Mouse (Mus musculus) left cerebral cortex, adult 8-10 months (tissue): ENCODE data around the gene Actl6b. TPM values are rescaled to one million over a fixed set of nuclear protein-coding genes. Genes with fewer than 3 reads are reported as not detected.

Experiments
- DNase-seq, 2 experiments: peaks; one replicate each; pipeline ENCODE4 v3.0.0; 2022; ENCODE audit warnings: low spot score in 2 of 2
- total RNA-seq, 4 experiments: library from RNA; stranded (reverse); gene quantifications; 2 replicates each; pipeline ENCODE4 v1.2.4; 2022

Actl6b gene
- 100 to 1,000 TPM; 111 to 119 (median 113) TPM for total RNA-seq

DNA sequence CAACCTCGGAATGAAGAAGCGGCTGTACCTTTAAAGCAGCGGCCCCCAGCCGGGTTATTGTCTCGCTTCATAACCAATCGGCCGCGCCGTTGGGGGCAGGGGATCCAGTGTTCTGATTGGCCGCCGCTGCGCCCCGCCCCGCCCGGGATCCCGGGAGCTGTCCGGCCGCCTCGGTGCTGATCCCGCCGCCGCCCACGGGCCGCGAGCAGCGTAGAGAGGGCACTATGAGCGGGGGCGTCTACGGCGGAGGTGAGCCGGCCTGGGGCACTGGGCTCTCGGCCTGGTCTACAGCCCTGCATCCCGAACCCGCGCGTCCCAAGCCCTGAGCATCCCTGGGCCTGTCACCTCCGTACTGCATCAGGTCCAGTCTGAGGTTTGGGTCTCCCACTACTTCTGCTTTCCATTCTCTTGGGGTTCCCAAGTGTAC, at the start of gene Actl6b:
TSS of gene Actl6b (plus strand) at position 107 of the 427 bp plus-strand sequence.
- DNase-seq, result peak; percentile 79 to 89

DNA sequence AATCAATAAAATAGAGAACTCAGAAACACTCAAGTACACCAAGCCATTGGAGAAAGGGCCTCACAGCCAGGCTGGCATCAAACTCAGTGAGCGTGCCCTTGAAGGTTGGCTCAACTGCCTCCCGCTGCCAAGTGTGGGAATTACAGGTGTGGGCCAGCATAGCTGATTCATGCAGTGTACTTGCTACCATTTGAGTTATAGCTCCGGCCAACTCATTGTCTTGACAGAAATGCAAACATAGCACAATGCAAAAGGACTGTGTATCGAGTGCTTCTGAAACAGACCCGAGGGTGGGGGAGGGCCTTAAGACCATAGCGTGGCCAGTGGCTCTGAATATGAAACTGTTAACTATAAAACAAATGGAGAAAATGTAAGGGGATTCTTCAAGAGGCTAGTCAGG, 49.3 kb upstream of the Actl6b start:
- DNase-seq, result no peak

DNA sequence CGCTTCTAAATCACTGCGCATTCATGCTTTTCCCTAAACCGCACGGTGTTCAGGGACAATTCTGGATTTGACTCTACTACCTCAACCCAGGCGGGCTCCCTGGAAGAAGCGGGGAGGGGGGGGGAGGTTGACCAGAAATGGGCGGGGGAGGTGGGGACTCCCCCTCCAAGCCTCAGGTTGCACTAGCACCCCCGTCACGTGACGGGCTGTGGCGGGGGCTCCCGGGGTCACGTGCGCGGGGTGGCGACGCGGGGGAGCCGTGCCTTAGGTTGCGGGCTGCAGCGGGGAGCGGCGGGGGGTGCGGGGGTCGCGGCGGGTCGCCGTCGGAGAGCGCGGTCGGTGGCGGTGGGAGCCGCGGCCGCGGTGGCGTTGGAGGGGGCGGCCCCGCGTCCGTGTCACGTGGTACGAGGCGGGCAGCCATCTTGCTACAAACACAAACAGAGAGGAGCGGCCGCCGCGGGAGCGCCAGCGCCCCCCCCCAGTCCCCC, 43.3 kb upstream of the Actl6b start:
- peak; percentile 65 to 77 for DNase-seq

DNA sequence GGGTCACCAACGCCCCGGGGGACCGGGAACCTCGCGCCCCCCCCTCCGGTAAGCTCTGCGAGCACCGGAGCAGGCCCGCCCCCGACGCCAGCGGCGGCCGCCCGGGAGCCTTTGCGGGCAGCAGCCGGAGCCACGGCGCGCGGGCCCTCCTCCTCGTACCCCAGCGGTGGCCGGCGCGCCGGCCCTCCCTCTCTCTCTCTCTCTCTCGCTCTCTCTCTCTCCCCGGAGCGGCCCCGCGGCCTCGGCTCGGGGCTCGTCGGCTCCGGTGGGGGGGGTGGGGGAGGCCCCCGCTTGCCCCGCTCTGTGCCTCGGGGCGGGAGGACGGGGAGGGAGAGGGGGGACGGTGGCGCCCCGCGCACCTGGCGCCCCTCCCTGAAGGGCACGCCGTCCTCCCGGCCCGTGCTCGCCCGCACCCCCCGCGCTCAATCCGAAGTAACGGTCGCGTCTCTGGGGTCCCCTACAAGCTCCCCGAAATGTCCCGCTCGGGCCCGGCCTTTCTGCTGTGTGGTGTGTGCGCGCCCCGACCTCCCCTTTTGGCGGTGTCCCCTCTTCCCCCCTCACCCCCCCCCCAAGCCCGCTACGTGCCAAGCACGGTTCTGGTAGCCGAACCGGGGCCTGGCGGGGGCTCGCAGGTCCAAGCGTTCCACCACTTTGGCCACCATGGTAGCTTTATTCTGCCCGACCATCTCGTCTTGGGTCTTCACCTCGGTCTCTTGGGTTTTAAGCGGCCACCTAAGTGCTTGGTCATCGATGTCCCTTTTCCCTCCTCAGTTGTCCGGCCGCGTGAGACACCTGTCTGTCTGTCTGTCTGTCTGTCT, 42.5 kb upstream of the Actl6b start:
- DNase-seq, result no peak

DNA sequence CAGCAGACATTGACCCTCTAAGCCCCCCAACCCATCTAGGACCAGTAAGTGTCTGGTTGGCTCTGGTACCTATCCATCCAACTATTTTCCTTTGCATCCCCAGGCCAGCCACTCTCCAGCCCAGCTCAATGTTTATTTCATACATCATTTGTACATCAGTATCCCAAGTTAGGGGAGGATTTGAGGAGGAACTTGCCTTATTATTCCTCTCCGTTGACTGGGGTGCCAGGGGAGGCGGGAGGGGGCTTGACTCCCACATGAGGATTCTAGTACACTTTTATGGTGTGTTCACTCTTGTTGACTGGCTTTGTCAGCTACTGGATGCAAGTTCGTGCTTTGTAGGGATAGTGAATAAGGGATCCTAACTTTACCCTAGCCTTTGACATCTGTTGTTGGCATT, 41.6 kb upstream of the Actl6b start:
- DNase-seq, result no peak

DNA sequence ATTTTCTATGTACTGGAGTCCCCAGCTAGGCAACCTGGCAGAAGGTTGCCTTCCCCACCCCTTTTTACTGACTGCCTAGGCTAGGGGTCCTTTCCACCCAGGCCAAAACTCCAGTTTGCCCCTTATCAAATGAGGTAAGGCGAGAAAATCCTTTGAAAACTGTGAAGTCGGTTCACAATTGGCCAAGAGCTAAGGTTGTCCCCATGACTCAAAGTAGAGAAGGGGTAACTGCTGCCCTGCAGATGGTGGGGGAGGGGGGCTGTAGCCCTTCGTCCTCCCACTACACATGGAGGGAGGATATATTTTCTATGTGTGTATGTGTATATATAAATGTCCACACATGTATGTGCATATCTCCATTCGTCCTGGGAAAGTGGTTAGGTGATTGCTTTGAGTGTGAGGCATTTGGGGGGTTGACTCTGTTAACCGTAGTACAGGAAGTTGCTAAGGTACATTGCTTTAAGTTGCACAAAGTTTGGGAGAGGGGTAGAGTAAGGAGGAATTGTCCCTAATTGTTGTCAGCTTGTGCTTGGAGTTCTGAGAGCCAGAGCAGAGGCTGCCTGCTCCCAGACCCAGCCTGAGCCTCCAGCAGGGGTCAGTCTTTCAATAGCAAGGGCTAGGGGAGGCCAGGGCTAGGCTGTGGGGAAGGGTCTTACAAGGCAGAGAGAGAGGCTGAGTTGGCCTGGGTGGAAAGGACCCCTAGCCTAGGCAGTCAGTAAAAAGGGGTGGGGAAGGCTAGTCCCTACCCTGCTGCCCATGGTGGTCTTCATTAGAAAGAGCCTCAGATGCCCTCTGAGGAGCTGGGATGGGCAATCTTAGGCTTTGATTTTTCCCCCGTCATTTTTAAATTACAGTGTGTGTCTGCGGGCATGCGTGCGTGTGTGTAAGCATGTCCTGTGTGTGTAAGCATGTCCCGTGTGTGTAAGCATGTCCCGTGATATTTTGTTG, 40.2 kb upstream of the Actl6b start:
- no peak for DNase-seq

DNA sequence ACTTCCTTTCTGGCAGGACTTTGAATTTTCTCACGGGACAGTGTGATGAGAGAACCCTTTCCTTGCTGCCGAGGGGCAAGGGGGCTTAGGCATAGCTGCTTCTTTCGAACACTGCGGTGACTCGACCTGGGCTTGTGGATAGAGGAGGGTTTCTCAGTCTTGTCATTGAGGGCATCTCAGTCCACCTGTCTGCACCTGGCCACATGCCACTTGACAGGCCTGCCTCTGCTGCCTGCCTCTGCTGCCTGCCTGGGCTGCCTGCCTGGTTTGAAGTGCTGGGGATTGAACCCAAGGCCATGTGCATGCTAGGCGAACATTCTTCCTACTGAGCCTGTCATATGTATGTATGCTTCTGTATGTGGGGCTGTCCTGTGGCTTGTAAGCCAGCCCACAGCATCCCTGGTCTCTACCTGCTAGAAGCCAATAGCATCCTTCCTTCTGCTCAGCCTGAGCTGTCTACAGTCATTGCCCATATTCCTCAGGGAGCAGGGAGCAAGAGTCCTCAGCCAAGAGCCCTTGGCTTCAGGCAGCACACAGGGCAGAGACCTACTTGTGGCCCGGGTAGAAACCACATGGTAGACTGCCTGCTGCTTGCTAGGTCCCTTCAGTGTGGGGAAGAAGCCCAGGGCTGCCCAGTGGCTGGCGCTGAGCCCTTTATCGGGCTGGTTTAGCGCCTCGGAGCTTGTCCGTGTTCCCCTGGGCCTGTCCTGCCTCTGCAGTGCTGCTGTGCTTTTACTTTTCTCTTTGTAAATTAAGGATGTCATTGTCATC, 39.2 kb upstream of the Actl6b start:
- no peak for DNase-seq

DNA sequence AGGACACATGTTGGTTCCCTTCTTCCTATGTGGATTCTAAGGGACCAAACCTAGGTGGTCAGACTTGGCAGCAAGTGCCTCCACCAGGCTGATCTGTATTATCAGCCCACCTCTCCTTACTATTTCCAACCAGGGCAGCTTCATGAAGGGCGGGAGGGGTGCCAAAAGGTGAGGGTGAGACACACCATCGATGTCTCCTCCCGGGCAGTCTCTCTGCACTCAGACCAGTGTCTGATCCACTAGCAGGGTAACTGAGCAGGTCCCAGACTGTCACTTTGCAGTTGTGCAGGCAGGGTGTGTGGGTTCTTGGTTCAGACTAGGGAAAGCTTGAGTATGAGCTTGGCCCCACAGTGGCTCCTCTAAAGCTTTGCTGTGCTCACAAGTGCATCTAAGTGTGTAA, 38.5 kb upstream of the Actl6b start:
- DNase-seq, result no peak

DNA sequence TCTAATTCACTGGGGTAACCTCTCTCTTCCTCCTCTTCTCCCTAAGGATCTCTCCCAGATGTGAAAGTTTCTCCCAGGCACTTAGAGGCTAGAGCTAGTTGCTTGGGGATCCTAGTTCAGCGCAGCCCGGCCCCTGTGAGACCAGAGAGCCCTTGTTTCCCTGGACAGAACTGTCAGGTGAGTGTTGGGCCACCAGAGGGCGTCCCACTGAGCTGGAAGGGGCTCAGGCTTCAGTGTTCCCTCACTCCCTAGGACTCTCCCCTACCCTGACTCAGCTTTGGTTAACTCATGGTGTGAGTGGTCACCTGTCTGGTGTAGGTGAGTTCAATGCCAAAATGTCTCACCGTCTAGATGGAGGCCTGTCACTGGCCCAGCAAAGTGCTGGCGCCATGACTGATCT, 34.9 kb upstream of the Actl6b start, which contains the start of gene Gigyf1:
TSS of gene Gigyf1 (plus strand) at position 113 of the 400 bp plus-strand sequence.
- DNase-seq, result no peak

DNA sequence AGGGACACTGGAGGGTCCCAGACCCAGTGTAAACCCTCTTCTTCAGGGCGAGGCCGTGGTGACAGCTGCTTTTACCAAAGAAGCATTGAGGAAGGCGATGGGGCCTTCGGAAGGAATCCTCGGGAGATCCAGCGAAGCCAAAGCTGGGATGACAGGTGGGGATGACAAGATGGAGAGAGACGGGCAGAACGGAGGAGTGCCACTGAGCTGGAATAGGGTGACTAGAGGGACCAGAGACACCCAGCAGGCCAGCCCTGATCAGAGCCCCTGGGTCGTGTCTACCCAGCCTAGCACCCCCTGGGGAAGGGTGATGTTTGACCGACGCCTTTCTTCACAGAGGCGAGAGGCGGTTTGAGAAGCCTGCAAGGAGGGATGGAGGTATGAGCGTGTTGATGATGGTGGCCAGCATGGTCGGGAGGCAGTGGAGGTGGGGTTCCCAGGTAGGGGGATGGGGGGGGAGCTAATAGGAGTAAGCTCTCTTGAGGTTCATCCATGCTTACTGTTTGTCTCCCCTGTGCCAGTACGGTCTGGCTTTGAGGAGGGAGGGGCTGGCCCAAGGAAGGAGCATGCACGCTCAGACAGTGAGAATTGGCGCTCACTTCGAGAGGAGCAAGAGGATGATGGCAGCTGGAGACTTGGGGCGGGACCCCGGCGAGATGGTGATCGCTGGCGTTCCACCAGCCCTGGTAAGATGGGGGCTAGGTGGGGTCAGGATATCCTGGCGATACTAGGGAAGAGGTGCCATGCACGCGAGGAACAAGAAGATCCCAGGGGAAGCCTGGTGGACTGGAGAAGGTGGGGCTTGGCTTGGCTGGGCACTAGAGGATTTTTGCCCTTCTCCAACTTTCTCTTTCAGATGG, 33.4 kb upstream of the Actl6b start:
- DNase-seq, result no peak

DNA sequence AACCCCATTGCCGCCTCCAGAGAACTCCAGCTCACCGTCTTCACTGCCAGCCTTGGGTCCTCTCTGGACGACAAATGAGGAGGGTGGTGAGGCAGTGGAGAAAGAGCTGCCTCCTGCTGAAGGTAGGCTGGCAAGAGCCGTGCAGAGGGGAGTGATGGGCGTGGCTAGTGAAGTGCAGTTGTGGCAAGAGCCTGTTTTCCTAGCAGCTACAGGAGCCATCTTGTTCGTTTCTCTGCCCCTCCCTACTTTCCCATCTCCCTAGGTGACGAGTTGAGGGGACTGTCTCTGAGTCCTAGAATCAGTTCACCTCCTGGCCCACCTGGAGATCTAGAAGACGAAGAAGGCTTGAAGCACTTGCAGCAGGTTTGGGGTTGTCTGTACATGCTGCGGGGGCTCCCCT, 31.5 kb upstream of the Actl6b start:
- DNase-seq, result no peak

DNA sequence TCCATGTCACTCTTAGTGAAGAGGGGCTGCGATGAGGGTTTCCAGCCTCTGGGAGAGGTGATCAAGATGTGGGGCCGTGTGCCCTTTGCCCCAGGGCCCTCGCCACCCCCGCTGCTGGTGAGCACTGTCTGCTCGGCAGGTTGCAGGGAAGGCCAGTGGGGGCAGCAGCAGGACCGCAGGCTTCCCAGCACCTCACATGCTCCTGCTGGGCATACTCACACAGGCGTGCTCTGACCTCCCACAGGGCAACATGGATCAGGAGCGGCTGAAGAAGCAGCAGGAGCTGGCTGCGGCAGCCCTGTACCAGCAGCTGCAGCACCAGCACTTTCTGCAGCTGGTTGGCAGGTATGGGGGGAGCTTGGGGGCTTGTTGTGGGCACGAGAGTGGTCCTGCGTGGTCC, 30.6 kb upstream of the Actl6b start:
- DNase-seq, result no peak

DNA sequence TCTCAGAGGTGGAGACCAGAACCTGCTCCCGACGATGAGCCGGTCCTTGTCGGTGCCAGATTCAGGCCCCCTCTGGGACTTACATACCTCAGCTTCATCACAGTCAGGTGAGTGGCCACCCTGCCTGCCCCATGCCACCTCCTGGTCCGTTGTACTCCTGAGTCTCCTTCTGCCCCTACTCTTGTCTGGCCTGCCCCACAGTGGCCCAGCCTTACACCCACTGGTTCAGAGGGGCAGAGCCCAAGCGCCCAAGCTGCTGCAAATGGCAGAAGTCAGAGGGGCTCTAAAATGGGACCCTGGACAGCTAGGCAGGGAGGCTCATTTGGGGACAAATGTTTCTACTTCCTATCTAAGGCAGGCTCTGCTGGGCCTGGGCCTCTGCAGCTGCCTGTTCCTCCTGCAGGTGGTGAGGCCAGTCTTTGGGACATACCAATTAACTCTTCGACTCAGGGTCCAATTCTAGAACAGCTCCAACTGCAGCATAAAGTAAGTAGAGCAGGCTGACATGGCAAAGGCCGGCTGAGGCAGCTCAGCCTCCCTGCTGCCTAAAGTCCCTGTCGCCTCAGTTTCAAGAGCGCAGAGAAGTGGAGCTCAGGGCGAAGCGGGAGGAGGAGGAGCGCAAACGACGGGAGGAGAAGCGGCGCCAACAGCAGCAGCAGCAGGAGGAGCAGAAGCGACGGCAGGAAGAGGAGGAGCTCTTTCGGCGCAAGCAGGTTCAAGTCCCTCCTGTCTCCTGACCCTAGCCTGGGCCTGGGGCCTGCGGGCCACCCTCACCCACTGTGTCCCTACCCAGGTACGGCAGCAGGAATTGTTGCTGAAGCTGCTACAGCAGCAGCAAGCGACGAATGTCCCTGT, 29.7 kb upstream of the Actl6b start:
- DNase-seq, result no peak

DNA sequence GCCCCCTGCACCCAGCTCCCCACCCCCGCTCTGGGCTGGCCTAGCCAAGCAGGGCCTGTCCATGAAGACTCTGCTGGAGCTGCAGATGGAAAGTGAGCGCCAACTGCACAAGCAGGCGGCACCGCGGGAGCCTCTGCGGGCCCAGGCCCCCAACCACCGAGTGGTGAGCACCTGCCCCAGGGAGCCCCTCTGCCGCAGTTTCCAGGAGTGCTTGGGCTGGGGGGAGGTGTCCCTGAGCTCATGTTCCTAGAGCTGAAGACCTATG, 29.1 kb upstream of the Actl6b start:
- DNase-seq, result no peak

DNA sequence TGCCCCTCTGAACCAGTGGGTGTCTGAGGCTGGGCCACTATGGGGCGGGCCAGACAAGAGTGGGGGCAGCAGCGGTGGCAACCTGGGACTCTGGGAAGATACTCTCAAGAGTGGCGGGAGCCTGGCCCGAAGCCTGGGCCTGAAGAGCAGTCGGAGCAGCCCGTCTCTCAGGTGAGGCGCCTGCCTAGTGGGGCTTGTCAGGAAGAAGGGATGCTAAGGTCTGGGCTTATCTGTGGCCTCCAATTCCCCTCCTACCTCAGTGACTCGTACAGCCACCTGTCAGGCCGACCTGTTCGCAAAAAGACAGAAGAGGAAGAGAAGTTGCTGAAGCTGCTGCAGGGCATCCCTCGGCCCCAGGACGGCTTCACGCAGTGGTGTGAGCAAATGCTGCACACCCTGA, 28.6 kb upstream of the Actl6b start:
- DNase-seq, result no peak

DNA sequence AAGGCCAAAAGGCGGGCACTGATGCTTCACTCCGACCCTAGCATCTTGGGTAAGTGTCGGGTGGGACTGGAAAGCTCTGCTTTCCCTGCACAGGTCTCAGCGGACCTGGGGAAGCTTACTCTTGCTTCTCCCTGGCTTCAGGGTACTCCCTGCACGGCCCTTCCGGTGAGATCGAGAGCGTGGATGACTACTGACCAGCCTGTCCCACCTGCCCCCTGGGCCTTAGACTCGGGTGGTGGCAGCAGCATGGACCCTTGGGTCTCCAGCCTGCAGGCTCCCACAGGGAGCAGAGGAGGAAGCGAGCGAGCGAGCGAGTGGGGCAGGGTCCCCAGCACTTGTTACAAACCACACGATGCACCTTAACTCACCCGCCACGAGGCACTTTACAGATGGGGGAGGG, 27.8 kb upstream of the Actl6b start:
- no peak for DNase-seq

DNA sequence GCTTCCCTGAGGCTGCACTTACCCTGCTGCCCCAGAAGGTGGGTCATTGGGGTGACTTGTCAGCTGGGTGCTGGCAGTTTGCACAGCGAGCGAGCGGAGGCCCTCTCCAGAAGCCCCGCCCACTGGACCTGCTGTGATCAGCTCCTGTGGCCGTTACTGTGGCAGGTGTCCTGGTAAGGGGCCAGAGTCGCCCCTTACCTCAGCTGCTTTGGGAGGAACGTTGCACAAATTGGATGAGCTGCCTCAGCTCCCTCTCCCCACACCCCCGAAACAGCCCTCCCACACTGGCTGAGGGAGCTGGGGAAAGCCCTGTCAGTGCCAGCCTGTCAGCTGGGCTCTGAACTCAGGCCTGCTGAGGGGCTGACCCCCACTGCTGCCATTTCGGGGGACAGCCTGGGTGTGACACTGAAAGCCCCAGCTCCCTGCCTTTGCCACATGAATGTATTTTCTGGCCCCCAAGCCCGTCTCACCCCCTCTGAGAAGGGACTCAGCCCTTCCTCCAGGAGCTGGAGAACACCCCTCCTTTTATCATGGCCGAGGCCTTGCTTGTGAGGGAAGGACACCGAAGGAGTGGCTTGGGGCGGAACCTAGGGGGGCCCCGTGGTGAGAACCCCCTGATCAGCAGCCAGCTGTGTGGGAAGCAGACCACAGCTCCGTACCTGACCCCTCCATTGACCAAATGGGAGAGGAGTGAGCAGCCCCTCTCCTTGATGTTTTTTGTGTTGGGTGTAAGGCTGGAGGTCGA, 27.0 kb upstream of the Actl6b start:
- DNase-seq, result no peak

DNA sequence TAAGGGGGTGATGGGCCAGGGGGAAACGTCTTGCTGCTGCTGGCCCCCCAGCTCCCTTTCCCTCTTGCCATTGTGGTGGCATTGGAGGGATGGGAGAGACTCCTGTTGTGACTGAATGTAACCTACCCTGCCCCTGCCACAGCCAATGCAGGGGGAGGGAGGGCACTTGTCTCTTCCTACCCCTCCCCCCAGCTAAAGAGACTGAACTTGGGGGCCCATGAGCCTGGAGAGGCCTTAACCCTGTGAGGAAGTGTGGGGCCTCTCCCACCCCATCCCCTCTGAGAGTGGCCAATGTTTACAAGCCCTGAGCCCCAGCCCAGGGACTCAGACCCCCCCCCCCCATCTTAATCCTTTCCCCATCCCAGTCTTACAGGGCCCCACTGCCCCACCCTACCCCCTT, 25.9 kb upstream of the Actl6b start:
- no peak for DNase-seq
